Mouse (Mus musculus): ENCODE measurements around the gene Lyzl4. TPM values are rescaled to one million over a fixed set of nuclear protein-coding genes. Genes with fewer than 3 reads are reported as not detected.

The Lyzl4 gene
- total RNA-seq, 2 experiments from 2014 or later: not detected

GRCm38 (mm10) chr9:121671300-121671699 is 29.4 kb upstream of the Lyzl4 start:
- DNase-seq: peak; percentile 58
- peak overlapping the region; percentile 17; the same call in 1 of the 2 replicates for H3K27ac ChIP-seq

GRCm38 (mm10) chr9:121669348-121669791 is 27.5 kb upstream of the Lyzl4 start:
- intact Hi-C loops (cut with DNase I): no loop called here
- DNase-seq: peak; percentile 82
- Histone ChIP-seq H3K27ac (no peak overlapping the region), H3K4me3 (peak overlapping the region; percentile 32)
- TF ChIP-seq CTCF (IDR thresholded peaks at IDR 0.05): peak; percentile 80

More at GRCm38 (mm10) chr9:121671300-121671699, 29.4 kb upstream of the Lyzl4 start:
- peak; percentile 76 for TF ChIP-seq CTCF (IDR thresholded peaks at IDR 0.05)
- H3K4me3 ChIP-seq: no peak overlapping the region
- intact Hi-C loops (cut with DNase I): no loop called here

DNA sequence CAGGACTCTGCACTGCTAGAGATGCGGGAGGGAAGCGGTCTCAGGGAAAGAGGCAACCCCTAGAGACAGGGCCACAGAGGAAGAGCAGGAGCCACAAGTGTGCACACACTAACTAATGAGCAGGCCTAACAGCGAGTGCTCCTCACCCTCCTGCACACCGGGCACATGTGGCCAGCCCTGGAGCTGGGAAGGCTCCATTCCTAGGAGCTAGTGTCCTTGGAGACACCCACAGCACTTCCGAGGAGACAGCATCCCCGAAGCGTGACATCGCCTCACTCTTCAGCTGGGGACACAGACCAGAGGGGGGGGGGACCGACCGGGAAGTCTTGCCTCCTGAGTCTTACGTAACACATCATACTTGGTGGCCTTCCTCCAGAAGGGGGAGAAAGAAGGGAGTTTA is 25.9 kb upstream of the Lyzl4 start:
- TF ChIP-seq CTCF (IDR thresholded peaks at IDR 0.05): no peak
- Histone ChIP-seq H3K27ac (no peak overlapping the region; the same call in 1 of the 2 replicates), H3K4me3 (no peak overlapping the region)
- DNase-seq: no peak
- intact Hi-C loops (cut with DNase I): no loop called here

DNA sequence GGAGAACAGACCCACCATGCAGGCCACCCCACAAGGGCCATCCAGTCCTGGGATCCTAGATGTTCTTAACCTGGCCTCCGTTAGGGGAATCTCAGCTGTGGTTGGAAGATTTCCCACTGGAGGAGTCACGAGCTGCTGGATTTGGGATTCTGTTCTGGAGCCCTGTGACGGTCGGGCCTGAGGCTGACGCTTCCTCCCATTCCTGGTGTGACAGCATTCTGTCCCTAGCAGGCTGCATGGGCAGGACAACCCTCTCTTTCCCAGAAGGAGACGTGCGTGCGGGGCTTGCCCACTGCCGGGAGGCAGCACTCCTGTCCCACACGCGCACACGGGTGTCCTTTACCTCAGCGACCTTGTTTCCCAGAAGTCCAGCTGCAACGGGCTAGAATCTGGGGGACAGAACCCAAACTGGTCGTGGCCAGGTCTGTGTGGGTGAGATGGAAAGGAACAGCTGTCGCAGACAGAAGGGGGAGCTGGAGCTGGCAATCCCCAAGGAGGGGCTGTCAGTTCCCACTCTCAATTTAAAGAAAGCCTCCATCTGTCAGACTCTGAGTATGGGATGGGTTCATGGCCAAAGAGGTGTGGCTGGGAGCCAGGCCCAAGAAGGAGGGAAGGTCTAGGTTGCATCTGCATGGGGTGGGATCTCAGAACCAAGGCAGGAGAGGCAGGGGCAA is 25.2 kb upstream of the Lyzl4 start:
- TF ChIP-seq CTCF (IDR thresholded peaks at IDR 0.05): no peak
- peak overlapping the region; percentile 12; the same call in 1 of the 2 replicates for H3K27ac ChIP-seq
- no peak overlapping the region for H3K4me3 ChIP-seq
- intact Hi-C loops (cut with DNase I): no loop called here
- no peak for DNase-seq

GRCm38 (mm10) chr9:121664104-121664503 is 22.2 kb upstream of the Lyzl4 start:
- no peak overlapping the region for H3K27ac ChIP-seq
- H3K4me3 ChIP-seq: no peak overlapping the region
- no peak for DNase-seq
- intact Hi-C loops (cut with DNase I): no loop called here
- no peak for TF ChIP-seq CTCF (IDR thresholded peaks at IDR 0.05)

DNA sequence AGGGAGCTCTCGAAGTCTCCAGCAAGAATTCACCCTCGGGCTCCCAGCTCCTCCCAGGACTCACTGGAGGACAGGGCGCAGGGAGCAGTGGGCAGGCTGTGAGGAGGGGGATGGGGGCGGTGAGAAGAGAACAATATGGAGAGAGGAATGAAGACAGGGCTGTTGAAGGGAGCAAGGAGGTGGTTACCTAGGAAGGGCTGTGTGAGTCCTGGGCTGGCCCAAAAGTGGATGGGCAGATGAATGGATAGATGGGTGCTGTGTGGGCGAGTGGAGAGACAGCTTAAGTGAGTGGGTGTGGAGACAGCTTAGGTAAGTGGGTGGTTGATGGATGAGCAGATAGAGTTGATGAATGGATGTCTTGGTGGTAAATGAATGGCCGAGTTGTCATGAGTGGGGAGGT is 21.6 kb upstream of the Lyzl4 start:
- no peak overlapping the region for H3K4me3 ChIP-seq
- DNase-seq: no peak
- H3K27ac ChIP-seq: no peak overlapping the region
- intact Hi-C loops (cut with DNase I): no loop called here
- no peak for TF ChIP-seq CTCF (IDR thresholded peaks at IDR 0.05)

GRCm38 (mm10) chr9:121659791-121660190 is 17.9 kb upstream of the Lyzl4 start:
- H3K4me3 ChIP-seq: no peak overlapping the region
- intact Hi-C loops (cut with DNase I): no loop called here
- no peak for TF ChIP-seq CTCF (IDR thresholded peaks at IDR 0.05)
- DNase-seq: no peak
- H3K27ac ChIP-seq: no peak overlapping the region

GRCm38 (mm10) chr9:121658248-121658647 is 16.4 kb upstream of the Lyzl4 start:
- intact Hi-C loops (cut with DNase I): no loop called here
- Histone ChIP-seq H3K4me3 (no peak overlapping the region), H3K27ac (no peak overlapping the region)
- no peak for TF ChIP-seq CTCF (IDR thresholded peaks at IDR 0.05)
- no peak for DNase-seq

GRCm38 (mm10) chr9:121657143-121657542 is 15.2 kb upstream of the Lyzl4 start:
- TF ChIP-seq CTCF (IDR thresholded peaks at IDR 0.05): no peak
- DNase-seq: no peak
- intact Hi-C loops (cut with DNase I): no loop called here
- H3K4me3 ChIP-seq: no peak overlapping the region
- no peak overlapping the region for H3K27ac ChIP-seq

DNA sequence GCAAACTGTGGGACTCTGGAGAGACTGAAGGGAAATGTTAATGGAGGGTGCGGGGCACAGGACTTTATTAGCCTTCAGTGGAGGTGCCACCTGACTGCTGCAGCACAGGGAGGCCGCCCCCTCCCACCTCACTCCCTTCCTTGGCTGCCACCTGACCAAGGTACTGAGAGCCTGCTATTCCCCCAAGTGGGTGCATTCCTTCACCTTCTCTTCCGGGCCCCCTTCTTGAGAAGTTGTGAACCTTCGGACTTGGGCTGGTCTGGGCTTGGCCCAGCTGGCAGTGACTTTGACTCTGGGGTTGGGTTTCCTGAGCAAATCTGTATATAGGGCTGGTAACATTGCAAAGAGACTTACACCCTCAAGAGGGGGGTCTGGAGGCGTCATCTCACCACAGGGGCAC is 14.4 kb upstream of the Lyzl4 start:
- Histone ChIP-seq H3K4me3 (no peak overlapping the region), H3K27ac (no peak overlapping the region)
- intact Hi-C loops (cut with DNase I): no loop called here
- DNase-seq: no peak
- no peak for TF ChIP-seq CTCF (IDR thresholded peaks at IDR 0.05)

DNA sequence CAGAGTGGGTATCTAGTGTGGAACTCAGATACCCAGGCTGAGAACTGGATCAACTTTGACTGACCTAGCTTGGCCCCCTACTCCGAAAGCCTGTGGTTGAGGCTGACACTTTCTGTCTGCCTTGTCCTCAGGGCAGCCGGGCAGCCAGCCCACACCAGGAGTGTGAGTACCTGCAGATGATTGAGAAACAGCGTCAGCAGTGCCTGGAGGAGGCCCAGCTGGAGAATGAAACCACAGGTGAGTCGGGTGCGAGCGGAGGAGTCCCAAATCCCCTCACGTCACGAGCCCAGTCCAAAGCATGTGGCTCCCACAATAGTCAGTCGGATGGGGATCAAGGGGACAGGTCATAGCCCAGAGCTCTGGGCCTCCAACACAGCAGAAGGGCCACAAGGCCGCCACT is 11.8 kb upstream of the Lyzl4 start:
- intact Hi-C loops (cut with DNase I): no loop called here
- no peak for TF ChIP-seq CTCF (IDR thresholded peaks at IDR 0.05)
- Histone ChIP-seq H3K4me3 (no peak overlapping the region), H3K27ac (no peak overlapping the region)
- peak; percentile 9 for DNase-seq

GRCm38 (mm10) chr9:121647026-121647425 is 5.1 kb upstream of the Lyzl4 start:
- Histone ChIP-seq H3K27ac (no peak overlapping the region), H3K4me3 (no peak overlapping the region)
- no peak for DNase-seq
- intact Hi-C loops (cut with DNase I): no loop called here
- TF ChIP-seq CTCF (IDR thresholded peaks at IDR 0.05): no peak

- DNase-seq: no peak
- intact Hi-C loops (cut with DNase I): no loop called here
- no peak overlapping the region for H3K4me3 ChIP-seq
- H3K27ac ChIP-seq: no peak overlapping the region
- TF ChIP-seq CTCF (IDR thresholded peaks at IDR 0.05): no peak
Measured at GRCm38 (mm10) chr9:121644855-121645254, 3.0 kb upstream of the Lyzl4 start.

All from gastrocnemius, adult 2 months (tissue).